Mouse (Mus musculus) testis, adult 2 months (tissue): ENCODE results near the gene Olfr2.

Source experiments
- CTCF ChIP-seq: fragments of 200-500 bp; IDR thresholded peaks from 2 replicates; pipeline ENCODE4 v1.5.1; 2012; ENCODE audit warnings: low read depth, mild to moderate bottlenecking, inconsistent platforms, low read length, moderate library complexity; ENCODE audit not compliant: control insufficient read depth, insufficient read depth, insufficient replicate concordance
- POLR2A ChIP-seq: fragments of 200-500 bp; IDR thresholded peaks from 2 replicates; pipeline ENCODE4 v1.6.1; 2012; ENCODE audit warnings: low read depth, mild to moderate bottlenecking, inconsistent platforms, low read length, moderate library complexity; ENCODE audit not compliant: control insufficient read depth

DNA sequence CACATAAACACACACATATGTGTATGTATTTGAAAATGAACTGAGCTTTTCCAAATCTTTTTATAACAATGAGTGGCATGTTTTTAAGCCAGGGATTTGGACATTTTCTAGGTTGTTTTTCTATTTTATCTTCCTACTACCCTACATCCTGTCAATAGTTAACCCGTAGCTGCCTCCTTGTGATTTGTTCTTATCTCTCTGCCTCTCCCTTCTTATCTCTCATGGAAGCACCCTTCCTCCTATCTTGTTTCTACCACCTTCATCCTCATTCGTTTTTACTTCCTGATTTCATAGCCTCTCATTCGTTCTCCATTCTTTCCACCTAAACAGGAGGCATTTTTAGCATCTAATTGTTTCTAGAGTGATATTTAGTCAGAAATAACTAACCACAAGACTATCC is 1.7 kb downstream of the Olfr2 start:
- TF ChIP-seq CTCF (no peak), POLR2A (no peak)
